Comparison of ENCODE assay signal across 6 mouse cellular contexts in the genomic region with DNA sequence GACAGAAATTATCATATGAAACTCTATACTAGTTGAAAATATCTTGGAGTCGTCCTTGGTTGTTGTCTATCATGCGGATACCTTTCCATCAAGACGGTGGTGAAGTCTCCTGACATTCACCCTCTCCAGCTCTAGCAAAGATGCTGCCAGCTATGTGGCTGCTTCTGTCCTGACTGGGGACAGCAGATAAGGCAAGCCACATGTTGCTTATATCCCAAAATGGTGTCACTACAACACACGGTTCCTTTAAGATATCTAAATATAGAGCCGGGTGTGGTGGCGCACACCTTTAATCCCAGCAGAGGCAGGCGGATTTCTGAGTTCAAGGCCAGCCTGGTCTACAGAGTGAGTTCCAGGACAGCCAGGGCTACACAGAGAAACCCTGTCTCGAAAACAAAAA.
DNase-seq lines count a peak whose midpoint lies in the region; ATAC-seq and TF ChIP-seq lines count a peak whose summit lies in the region.
"Not testable (repeated sequence)": the region's sequence is repeated elsewhere in the genome, so short reads cannot be mapped to it uniquely, and the experiment has no call there.

No protein-coding gene starts in this region.

- TF ChIP-seq CTCF in MEL (IDR thresholded peaks at IDR 0.05 in 2 of 3, conservative IDR thresholded peaks at IDR 0.05 in 1 of 3; ENCODE audit: control insufficient read depth in 1 of 3, insufficient read depth in 1 of 3, low read depth in 2 of 3, low read length in 3 of 3, poor library complexity in 1 of 3, severe bottlenecking in 1 of 3); liver, embryonic 14.5 days (IDR thresholded peaks at IDR 0.05; ENCODE audit: low read depth); liver, postnatal 0 days (IDR thresholded peaks at IDR 0.05; ENCODE audit: low read depth): not testable (repeated sequence)

- TF ChIP-seq POLR2A in MEL (IDR thresholded peaks at IDR 0.05; ENCODE audit: control insufficient read depth in 1 of 2, insufficient read depth in 1 of 2, low read depth in 1 of 2, low read length in 2 of 2, poor library complexity in 1 of 2), result not testable (repeated sequence)

- not testable (repeated sequence) for H3K4me1 ChIP-seq in MEL (ENCODE audit: control insufficient read depth in 1 of 2, insufficient read depth in 2 of 2, low read length in 2 of 2); liver, embryonic 11.5 days (replicated peaks; ENCODE audit: control insufficient read depth, insufficient read depth, low read length); liver, postnatal 0 days (ENCODE audit: insufficient read depth)
- H3K4me1 ChIP-seq in liver, embryonic 14.5 days (replicated peaks; ENCODE audit: control insufficient read depth in 2 of 2, insufficient read depth in 2 of 2, low read length in 1 of 2), result peaks cover 10 to 17% of the 10 kb centered on the region in 2 experiments

- DNase-seq in MEL (ENCODE audit: low read depth, low spot score), result peak; percentile 40
- DNase-seq in liver, embryonic 11.5 days (ENCODE audit: low spot score); liver, postnatal 0 days: not testable (repeated sequence)
- DNase-seq in liver, embryonic 14.5 days (ENCODE audit: low read depth in 3 of 3, low spot score in 3 of 3), result peak; percentile 42 to 65 (median 49)
- DNase-seq in spleen, postnatal 36 days (ENCODE audit: low spot score in 2 of 2), result peak; percentile 5 to 15

- not testable (repeated sequence) for H3K79me2 ChIP-seq in MEL (ENCODE audit: control insufficient read depth, insufficient read depth, low read length, poor library complexity)

- not testable (repeated sequence) for H3K4me3 ChIP-seq in MEL (ENCODE audit: control insufficient read depth in 1 of 2, insufficient read depth in 1 of 2, low read depth in 2 of 2, low read length in 2 of 2); liver, embryonic 11.5 days (ENCODE audit: low read depth, low read length); liver, embryonic 14.5 days (ENCODE audit: insufficient read depth in 1 of 2, low read depth in 2 of 2, low read length in 2 of 2); liver, postnatal 0 days (ENCODE audit: low read depth, low read length)

- peaks cover 7 to 12% of the 10 kb centered on the region in 2 experiments for H3K36me3 ChIP-seq in MEL (ENCODE audit: control insufficient read depth in 1 of 2, insufficient read depth in 2 of 2, low read length in 2 of 2)
- H3K36me3 ChIP-seq in liver, embryonic 11.5 days (ENCODE audit: control insufficient read depth, insufficient read depth, low read length); liver, embryonic 14.5 days (replicated peaks; ENCODE audit: control insufficient read depth, insufficient read depth, low read depth); liver, postnatal 0 days (replicated peaks; ENCODE audit: insufficient read depth, low read length): not testable (repeated sequence)

- H3K9me3 ChIP-seq in MEL (replicated peaks; ENCODE audit: insufficient read depth, low read length); liver, embryonic 11.5 days (ENCODE audit: control insufficient read depth, low read length); liver, embryonic 14.5 days (ENCODE audit: control insufficient read depth, low read length); liver, postnatal 0 days (ENCODE audit: low read length): not testable (repeated sequence)

- peak; percentile 95 for ATAC-seq in erythroblast, adult 5-6 weeks (replicated peaks; ENCODE audit: low FRiP score, poor library complexity, severe bottlenecking)
- peak; percentile 87 for ATAC-seq in liver, embryonic 11.5 days (replicated peaks; ENCODE audit: low FRiP score)
- peak; percentile 95 for ATAC-seq in liver, embryonic 14.5 days (ENCODE audit: insufficient read depth)
- ATAC-seq in liver, postnatal 0 days, result peak; percentile 90

- H3K27ac ChIP-seq in MEL (ENCODE audit: control insufficient read depth, low read depth, low read length); liver, embryonic 11.5 days (ENCODE audit: low read depth, low read length); liver, embryonic 14.5 days; liver, postnatal 0 days (ENCODE audit: low read depth): not testable (repeated sequence)

- WGBS in liver, embryonic 11.5 days, result 61% methylated on average over 8 of the region's 8 CpGs
- 45% methylated on average over 8 of the region's 8 CpGs for WGBS in liver, embryonic 14.5 days (ENCODE audit: insufficient replicate concordance)
- 72% methylated on average over 8 of the region's 8 CpGs for WGBS in liver, postnatal 0 days (ENCODE audit: insufficient replicate concordance)

- not testable (repeated sequence) for H3K27me3 ChIP-seq in MEL (ENCODE audit: control insufficient read depth in 1 of 2, insufficient read depth in 2 of 2, low read length in 2 of 2); liver, embryonic 11.5 days (replicated peaks; ENCODE audit: control insufficient read depth, insufficient read depth, low read length); liver, embryonic 14.5 days (ENCODE audit: control insufficient read depth, insufficient read depth, low read length); liver, postnatal 0 days (ENCODE audit: insufficient read depth, low read length)

- not testable (repeated sequence) for TF ChIP-seq RAD21 in MEL (IDR thresholded peaks at IDR 0.05; ENCODE audit: low read depth, low read length)

- TF ChIP-seq EP300 in MEL (IDR thresholded peaks at IDR 0.05; ENCODE audit: low read depth in 1 of 2, low read length in 2 of 2), result not testable (repeated sequence)
- TF ChIP-seq EP300 in liver, embryonic 14.5 days (IDR thresholded peaks at IDR 0.05; ENCODE audit: low read depth), result peak; percentile 72
- peak; percentile 73; the same call in 1 of the 2 replicates for TF ChIP-seq EP300 in liver, postnatal 0 days (IDR thresholded peaks at IDR 0.05; ENCODE audit: low read depth)

- H3K4me2 ChIP-seq in liver, embryonic 11.5 days; liver, embryonic 14.5 days (ENCODE audit: low read depth); liver, postnatal 0 days (ENCODE audit: low read depth, low read length): not testable (repeated sequence)

- H3K9ac ChIP-seq in MEL (ENCODE audit: control insufficient read depth, low read depth, low read length, poor library complexity, severe bottlenecking); liver, embryonic 11.5 days (ENCODE audit: low read depth, low read length); liver, embryonic 14.5 days (replicated peaks); liver, postnatal 0 days (replicated peaks): not testable (repeated sequence)

TF ChIP-seq in MEL, 35 proteins besides CTCF, POLR2A, EP300 and RAD21:
- TF ChIP-seq MEF2A (IDR thresholded peaks at IDR 0.05; ENCODE audit: extremely low read depth, insufficient replicate concordance, low read depth, low read length, poor library complexity, severe bottlenecking) (peak; percentile 84; the same call in 1 of the 2 replicates), TAL1 (IDR thresholded peaks at IDR 0.05; ENCODE audit: low read length) (peak; percentile 44), TCF12 (IDR thresholded peaks at IDR 0.05; ENCODE audit: low read depth, low read length) (peak; percentile 50; the same call in 1 of the 2 replicates)
